ENCODE assay signal across 10 mouse cellular contexts in the genomic region with DNA sequence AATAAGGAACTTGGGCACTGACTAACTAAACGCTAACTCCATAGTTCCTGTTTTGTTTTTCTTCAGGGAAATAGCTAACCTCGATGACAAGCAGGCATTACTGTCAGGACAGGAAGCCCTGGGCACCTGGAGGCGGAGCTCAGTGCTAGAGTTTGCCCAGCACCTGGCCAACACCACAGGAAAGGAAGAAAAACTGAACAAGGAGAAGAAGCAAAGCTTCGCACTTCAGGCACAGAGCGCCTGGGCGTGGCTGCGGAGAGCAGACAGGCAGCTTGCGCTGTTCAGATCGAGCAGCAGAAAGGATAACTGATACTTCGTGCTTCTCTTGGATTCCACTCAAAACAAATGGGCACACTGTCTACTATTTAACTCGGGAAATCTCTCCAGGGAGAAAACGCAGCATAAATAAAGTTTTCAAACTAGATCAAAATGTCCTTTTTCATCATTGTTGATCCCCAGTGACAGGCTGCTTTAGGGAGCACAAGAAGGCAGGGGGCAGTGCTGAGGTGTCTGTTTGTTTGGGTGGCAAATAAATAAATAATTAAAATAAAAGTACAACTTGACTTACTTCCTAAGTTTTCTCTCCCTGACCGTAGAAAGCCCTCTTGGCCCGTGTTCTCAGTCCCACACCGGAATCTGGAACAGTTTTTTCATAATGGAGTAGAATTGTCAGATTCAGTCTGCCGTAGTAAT. TPM values are rescaled to one million over a fixed set of nuclear protein-coding genes. Genes with fewer than 3 reads are reported as not detected.
DNase-seq lines count a peak whose midpoint lies in the region; ATAC-seq and TF ChIP-seq lines count a peak whose summit lies in the region.
"Had no signal": no experiment of that assay in that cellular context is flagged by ENCODE, and none has a peak within 500 bp of the region (broad histone marks: within the 10 kb centered on the region; RNA-seq: fewer than 3 reads in every experiment).

No protein-coding gene starts in this region.

- H3K4me3 ChIP-seq in lung, embryonic 14.5 days (ENCODE audit: low read depth, low read length), result no peak overlapping the region
- H3K4me3 ChIP-seq in bone marrow, adult 2 months (replicated peaks; ENCODE audit: control insufficient read depth, low read depth, low read length), result peak overlapping the region; percentile 2
- H3K4me3 ChIP-seq in forebrain, embryonic 11.5 days (ENCODE audit: low read depth, low read length), result no peak overlapping the region
- H3K4me3 ChIP-seq: hindbrain, embryonic 10.5 days had no signal

- 61% methylated on average over 16 of the region's 16 CpGs for WGBS in lung, embryonic 14.5 days
- WGBS in bone marrow, adult 2 months, result 37% methylated on average over 16 of the region's 16 CpGs
- whole genome bisulfite sequencing in forebrain, embryonic 11.5 days, result 79% methylated on average over 16 of the region's 16 CpGs

- TF ChIP-seq CTCF in lung, embryonic 14.5 days (IDR thresholded peaks at IDR 0.05; ENCODE audit: low read depth), result no peak
- TF ChIP-seq CTCF in bone marrow, adult 2 months (IDR thresholded peaks at IDR 0.05; ENCODE audit: control insufficient read depth, insufficient read depth, low read length), result no peak

- no peaks in the 10 kb centered on the region for H3K9me3 ChIP-seq in lung, embryonic 14.5 days (ENCODE audit: low read depth, low read length)
- no peaks in the 10 kb centered on the region for H3K9me3 ChIP-seq in forebrain, embryonic 11.5 days (ENCODE audit: control insufficient read depth, low read length)
- H3K9me3 ChIP-seq: hindbrain, embryonic 10.5 days had no signal

- no peak overlapping the region for H3K27ac ChIP-seq in lung, embryonic 14.5 days (ENCODE audit: low read depth)
- H3K27ac ChIP-seq in bone marrow, adult 2 months (ENCODE audit: control insufficient read depth, insufficient read depth, low read depth, low read length, poor library complexity), result no peak overlapping the region
- no peak overlapping the region for H3K27ac ChIP-seq in forebrain, embryonic 11.5 days (ENCODE audit: low read depth, low read length)
- H3K27ac ChIP-seq: hindbrain, embryonic 10.5 days had no signal

- no peaks in the 10 kb centered on the region for H3K4me1 ChIP-seq in lung, embryonic 14.5 days (ENCODE audit: insufficient read depth)
- no peaks in the 10 kb centered on the region; the same call in 1 of the 2 replicates for H3K4me1 ChIP-seq in bone marrow, adult 2 months (ENCODE audit: control insufficient read depth, insufficient read depth, low read length)
- no peaks in the 10 kb centered on the region for H3K4me1 ChIP-seq in forebrain, embryonic 11.5 days (replicated peaks; ENCODE audit: control insufficient read depth, insufficient read depth, low read length)
- H3K4me1 ChIP-seq: hindbrain, embryonic 10.5 days had no signal

- ATAC-seq in lung, embryonic 14.5 days (ENCODE audit: insufficient read depth), result no peak
- ATAC-seq in forebrain, embryonic 11.5 days (replicated peaks; ENCODE audit: low FRiP score), result no peak
- ATAC-seq: forebrain, postnatal 0 days had no signal

- H3K9ac ChIP-seq in lung, embryonic 14.5 days, result no peak overlapping the region
- no peak overlapping the region for H3K9ac ChIP-seq in forebrain, embryonic 11.5 days (ENCODE audit: low read length)
- H3K9ac ChIP-seq: forebrain, postnatal 0 days had no signal

- no peaks in the 10 kb centered on the region for H3K36me3 ChIP-seq in lung, embryonic 14.5 days (ENCODE audit: insufficient read depth)
- H3K36me3 ChIP-seq in forebrain, embryonic 11.5 days (ENCODE audit: control insufficient read depth, insufficient read depth, low read length), result no peaks in the 10 kb centered on the region
- H3K36me3 ChIP-seq: hindbrain, embryonic 10.5 days had no signal

- no peaks in the 10 kb centered on the region for H3K27me3 ChIP-seq in lung, embryonic 14.5 days (ENCODE audit: insufficient read depth, low read length)
- no peaks in the 10 kb centered on the region for H3K27me3 ChIP-seq in forebrain, embryonic 11.5 days (ENCODE audit: control insufficient read depth, insufficient read depth, low read length)

- H3K4me2 ChIP-seq in lung, embryonic 14.5 days, result peak overlapping the region; percentile 11; the same call in 1 of the 2 replicates
- H3K4me2 ChIP-seq in forebrain, embryonic 11.5 days (ENCODE audit: low read depth, low read length, severe bottlenecking), result no peak overlapping the region

- no peak for DNase-seq in lung, embryonic 14.5 days
- DNase-seq in lung, postnatal 10 days, result no peak
- peak; percentile 14 for DNase-seq in kidney, postnatal 14 days
- peak; percentile 18 for DNase-seq in thymus, postnatal 14 days
- no peak for DNase-seq in embryo, embryonic 11 days
- DNase-seq in forebrain, embryonic 11.5 days (ENCODE audit: low spot score), result no peak
- no peak for DNase-seq in cerebellum, adult 11-12 months
- DNase-seq: forebrain, postnatal 0 days had no signal

- TF ChIP-seq POLR2A in bone marrow, adult 2 months (IDR thresholded peaks at IDR 0.05; ENCODE audit: borderline replicate concordance, control insufficient read depth, low read depth, low read length), result 0 out of 2 replicates have a peak, but pooled peaks have one; percentile 14

RNA-seq across cellular contexts. Expression of a gene that starts 24.1 kb away (rescaled TPM):
- polyA plus RNA-seq in lung, embryonic 14.5 days (2014; fragmentation: Nextera tagmentation; extraction: Ambion mirVana), result 79.6 and 84.3 TPM in 2 replicates
- polyA plus RNA-seq in bone marrow, adult 2 months (2011; ENCODE audit: insufficient read depth, insufficient read length, low replicate concordance, missing spikeins), result 58.4 and 64.2 TPM in 2 replicates
- 108 and 124 TPM in 2 replicates for polyA plus RNA-seq in forebrain, embryonic 11.5 days (2014; fragmentation: Nextera tagmentation; extraction: Ambion mirVana)

Comparison
In these comparisons a context has a peak if more than half of its experiments do, and no peak if none do; other contexts are left out.
1. DNase-seq: peak in kidney, postnatal 14 days (single experiment) and thymus, postnatal 14 days (single experiment); none in lung, embryonic 14.5 days (single experiment), lung, postnatal 10 days (single experiment), embryo, embryonic 11 days (single experiment), forebrain, embryonic 11.5 days (single experiment) and cerebellum, adult 11-12 months (single experiment).